Mouse (Mus musculus) thymus, postnatal 14 days (tissue): Measurements from ENCODE around the gene Smtnl2.

ENCODE experiments used
- DNase-seq: peaks from one replicate; pipeline ENCODE4 v3.0.0; 2021

Smtnl2 gene

DNA sequence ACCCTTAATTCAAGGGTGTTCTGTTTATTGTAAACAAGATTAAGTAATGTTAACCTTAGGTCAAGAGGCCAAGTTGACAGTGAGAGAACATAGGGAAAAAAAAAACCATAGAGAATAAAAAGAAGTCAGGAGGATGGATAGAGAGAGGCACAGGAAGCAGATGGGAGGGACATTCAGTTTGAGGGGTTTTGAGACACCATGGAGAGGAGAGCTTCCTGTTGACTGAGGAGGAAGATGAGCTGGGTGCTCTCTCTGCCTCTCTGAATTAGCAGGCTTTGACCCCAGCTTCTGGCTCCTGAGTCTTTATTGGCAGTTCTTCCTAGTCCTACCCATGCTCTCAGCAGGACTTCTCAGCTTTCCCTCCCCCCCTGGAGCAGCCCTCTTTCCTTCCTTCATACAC is 13.7 kb upstream of the Smtnl2 start:
- no peak for DNase-seq

DNA sequence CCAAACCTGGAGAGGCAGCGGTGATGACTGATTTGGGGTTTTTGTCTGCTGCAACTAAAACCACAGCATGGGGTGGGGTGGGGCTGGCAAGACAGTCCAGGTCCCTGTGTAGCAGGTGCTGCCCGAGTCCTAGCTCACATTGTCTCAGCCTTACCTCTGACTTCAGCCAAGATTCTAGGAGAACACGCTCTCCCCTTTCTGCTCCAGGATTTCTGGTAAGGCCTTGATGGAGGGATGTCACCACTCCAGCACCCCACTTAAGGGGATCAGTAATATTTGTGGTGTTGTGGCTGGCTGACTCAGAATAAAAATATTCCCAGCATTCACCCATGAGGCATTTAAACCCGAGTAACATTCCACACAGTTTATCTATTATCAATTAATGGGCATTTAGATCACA is 12.2 kb upstream of the Smtnl2 start:
- no peak for DNase-seq

DNA sequence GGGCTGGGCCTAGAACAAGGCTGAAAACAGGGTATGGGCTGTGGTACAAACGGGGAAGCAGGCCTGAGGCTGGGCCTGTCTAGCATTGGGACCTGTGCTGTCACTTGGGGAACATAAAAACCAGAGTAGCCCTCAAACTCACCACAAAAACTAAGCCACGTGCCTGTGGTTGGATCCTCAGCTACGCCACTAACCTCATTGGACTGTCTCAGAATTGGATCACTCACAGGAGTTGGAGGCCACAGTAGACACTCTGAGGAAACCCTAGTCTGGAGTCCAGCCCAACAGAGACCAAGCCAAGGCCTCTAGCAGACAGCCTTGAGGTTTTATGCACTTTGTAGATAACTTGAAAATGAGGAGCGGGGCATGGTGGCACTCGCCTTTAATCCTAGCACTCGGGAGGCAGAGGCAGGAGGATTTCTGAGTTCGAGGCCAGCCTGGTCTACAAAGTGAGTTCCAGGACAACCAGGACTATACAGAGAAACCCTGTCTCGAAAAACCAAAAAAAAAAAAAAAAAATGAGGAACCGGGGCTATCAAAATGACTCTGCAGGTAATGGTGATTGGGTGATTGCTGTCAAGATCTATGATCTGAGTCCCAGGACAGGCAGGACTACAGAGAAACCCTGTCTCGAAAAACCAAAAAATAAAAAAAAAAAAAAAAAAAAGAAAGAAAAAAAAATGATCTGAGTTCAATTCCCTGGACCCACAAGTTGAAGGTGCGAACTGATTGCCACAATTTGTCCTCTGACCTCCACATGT is 10.2 kb upstream of the Smtnl2 start:
- DNase-seq = no peak

DNA sequence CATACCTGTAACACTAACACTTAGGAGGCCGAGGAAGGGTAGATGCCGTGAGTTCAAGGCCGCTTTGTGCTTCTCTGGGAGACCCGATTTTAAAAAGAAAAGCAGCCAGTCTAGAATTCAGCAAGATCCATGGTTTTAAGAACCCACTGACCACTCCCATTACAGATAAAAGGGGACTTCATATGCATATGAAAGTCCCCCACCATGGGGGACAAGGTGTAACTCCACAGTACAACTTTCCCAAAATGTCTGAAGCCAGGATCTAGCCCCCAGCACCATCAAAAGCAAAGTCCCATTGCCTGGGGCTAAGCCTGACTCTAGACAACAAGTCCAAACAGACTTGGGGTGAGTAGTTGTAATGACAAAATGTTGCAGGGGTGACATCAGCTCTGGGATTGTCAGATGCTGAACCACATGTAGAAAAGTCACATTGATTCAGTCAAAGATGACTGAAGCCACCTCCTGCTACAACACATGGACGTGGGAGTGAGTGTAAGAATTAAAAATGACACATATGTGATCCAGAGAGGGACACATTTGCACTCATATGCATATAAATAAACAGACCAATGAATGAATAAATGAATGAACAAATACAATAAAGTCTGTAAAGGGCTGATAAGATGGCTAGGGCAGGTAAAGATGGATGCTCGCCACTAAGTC is 9.1 kb upstream of the Smtnl2 start:
- no peak for DNase-seq

- DNase-seq = no peak
Observed at GRCm38 (mm10) chr11:72419006-72419405, 7.5 kb upstream of the Smtnl2 start.

- DNase-seq = no peak
Observed at GRCm38 (mm10) chr11:72418227-72418626, 6.7 kb upstream of the Smtnl2 start.

- DNase-seq = no peak
Observed at GRCm38 (mm10) chr11:72417376-72417775, 5.9 kb upstream of the Smtnl2 start.

DNA sequence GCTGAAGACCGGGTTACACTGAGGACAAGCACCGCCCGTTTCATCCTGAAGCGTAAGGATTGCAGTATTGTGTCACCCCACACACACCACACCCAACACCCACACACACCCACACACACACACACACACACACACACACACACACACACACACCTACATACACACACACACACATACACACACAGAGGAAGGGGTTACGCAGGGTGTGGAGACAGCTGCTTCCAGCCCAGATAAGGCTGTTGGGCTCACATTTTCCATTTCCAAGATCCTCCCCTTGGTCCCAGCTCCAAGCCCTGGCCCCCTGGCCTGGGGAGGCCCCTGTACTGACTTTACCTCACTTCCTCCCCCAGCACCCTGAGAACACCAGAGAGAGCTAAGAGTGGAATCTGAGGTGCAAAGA is 5.2 kb upstream of the Smtnl2 start:
- no peak for DNase-seq

DNA sequence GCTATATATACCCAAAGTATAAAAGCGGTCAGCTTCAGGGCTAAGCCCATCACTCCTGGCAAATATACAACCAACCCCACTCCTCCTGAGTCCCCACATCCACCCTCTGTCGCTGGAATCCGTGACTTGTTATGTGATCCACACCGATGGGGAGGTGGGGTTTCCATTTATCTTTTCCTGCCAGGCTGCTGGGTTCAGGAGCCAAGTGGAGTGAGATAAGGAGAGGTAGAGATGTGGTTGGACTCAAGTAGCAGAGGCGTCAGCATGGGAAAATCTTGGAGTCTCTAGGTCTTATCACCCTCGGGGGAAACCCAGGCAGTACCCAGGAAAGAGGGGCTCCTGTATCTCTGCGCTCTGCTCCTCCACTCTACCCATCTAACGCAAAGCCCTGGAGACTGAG is 3.6 kb upstream of the Smtnl2 start:
- DNase-seq = no peak

DNA sequence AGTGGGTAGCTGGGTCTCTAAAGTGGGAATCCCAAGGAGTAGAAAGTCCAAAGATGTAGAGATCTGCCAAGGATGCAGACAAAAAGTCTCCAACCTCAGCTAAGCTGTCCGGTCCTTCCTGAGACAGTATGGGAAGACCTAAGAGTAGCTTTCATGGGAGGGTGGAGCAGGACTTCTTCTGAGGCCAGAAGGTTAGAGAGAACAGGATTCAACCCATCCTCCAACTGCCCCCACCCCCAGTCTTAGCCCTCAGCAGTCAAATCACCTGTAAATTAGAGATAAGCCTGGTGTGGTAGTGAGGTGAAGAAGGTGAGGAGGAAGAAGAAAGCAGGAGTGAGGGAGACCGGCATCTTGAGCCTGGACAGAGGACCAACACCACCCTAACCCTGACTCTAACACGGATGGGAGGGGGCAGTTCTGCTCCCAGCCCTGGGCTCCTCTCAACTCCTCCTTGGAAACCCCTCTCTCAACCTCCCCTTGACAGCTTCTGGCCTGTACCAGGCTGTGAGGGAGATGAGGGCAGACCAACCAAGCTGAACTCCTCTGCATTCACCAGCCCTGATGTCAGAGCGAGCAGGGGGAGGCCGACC is 2.2 kb upstream of the Smtnl2 start:
- no peak for DNase-seq

DNA sequence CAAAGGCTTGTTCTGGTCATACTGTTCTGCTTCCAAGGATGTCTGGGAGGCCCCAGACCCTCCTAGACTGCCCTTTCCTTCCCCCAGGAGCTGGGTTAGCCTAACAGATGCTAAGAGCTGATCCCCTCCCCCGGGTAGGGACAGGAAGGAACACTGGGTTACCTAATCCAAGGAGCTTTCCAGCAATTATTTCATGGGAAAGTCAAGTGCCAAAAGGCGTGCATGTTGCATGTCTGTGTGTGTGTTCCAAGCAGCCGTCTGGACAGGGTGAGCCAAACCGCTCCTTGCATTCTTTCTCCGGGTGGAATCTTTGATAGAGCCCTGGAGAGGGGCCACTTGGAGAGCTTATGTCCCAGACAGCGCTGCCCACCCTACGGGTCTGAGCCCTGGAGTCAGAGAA is 1.5 kb upstream of the Smtnl2 start:
- DNase-seq = no peak

GRCm38 (mm10) chr11:72411945-72412344 is 432 bp upstream of the Smtnl2 start:
- DNase-seq = no peak

GRCm38 (mm10) chr11:72410521-72411092 is 906 bp downstream of the Smtnl2 start:
- DNase-seq = no peak

DNA sequence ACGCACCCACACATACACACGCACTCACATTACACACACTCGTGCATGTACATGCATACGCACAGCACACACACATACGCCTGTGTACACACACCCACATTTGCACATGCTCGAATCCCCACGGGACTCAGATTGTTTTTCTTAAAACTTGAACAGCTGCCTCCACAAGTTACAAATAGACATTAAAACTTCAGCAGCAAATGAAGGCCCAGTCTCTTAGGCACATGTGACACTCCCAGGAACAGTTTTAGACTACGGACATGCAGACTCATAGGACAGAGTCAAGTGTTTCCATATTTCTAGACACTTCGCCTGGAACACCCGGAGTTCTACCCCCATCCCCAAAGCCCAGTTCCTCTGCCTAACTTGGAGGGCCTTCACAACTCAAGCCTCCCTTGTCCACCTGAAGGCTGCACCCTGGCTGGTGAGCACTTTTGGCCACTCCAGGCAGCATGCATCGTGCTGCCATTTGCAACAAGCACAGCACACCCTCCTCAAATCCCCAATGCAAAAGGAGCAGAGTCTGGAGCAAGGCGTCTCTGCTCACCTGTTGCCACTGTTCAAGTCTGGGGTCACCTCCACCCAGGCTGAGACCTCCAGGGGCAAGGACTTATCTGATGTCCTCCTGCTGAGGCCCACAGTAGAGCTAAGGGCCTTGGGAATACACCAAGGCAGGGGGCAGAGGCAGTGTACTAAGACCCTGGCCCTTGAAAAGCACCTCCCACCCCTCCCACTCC is 1.7 kb downstream of the Smtnl2 start:
- no peak for DNase-seq

DNA sequence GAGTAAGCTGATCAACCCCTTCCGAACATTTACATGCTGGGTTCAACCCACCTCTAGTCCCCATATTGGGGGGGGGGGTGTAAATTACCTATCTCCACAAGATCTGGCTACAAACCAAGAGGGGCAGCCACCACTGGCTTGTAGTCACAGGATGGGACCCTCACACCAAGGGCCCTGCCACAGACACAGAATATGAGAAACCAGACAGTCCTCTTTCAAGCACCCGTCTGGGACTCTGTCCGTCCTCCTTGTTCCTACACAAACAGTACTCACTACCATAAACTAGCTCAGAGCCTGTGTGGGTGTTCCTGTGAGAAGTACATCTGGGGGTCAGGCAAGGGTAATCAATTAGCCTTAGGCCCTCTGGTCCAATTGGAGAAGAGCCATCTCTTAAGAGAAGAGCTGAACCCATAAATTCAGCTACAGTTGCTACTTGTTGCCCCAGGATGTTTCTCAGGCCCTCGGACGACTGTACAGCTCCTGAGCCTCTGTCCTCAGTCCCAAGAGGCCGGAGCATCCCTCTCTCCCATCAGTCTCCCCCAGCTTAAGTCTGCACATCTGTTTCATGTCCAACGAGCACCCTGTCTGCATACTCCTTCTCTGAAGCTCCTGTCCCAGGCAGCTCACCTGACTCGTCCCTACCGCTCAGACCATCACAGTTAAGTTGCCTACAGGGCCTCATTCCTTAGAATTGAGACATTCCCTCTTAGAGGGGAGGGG is 2.9 kb downstream of the Smtnl2 start:
- no peak for DNase-seq

- no peak for DNase-seq
Observed at GRCm38 (mm10) chr11:72407574-72407973, 3.9 kb downstream of the Smtnl2 start.

DNA sequence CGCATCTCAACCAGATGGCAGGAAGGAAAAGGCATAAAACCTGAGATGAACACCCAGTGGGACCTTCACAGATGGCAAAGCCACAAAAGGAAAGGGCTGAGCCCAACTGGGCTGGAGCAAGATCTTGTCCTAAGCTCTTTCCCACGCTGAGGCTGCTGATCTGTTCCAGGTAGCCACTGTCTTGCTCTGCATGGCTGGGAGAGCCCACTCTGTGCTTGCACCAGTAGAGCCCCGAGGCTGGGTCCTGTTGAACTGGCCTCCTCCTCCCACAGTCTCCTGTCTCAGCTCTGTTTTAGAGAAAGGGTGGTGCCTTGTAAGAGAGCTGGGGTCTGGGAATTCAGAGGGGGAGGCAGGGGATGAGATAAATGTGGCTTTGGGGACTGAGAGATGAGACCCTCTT is 4.4 kb downstream of the Smtnl2 start:
- DNase-seq = no peak

DNA sequence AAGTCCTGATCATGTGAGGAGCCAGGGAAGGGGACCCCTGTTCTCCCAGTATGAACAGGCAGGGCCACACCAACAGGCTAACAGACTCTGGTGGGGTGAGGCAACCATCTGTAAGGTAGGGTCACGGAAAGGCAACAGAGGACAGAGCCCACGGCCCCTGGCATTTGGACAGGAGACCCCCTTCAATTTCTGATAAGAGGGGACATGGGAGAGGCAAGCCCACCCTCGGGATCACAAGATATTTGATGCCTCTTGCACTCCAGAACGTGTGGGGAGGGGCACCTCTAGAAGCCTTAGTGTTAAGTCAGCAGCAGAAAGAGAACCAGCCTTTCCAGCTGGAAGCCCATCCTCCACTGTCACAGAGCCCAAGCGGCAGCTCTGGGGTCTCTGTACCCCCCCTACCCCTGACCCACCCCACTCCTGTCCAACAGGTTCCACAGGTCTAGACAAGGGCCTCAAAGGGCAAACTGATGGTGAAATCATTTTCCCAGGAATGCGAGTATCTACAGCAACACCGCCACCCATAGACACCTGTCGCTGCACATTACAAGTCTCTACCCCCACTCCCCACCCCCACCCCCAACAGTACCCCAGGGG is 5.3 kb downstream of the Smtnl2 start:
- DNase-seq = no peak

GRCm38 (mm10) chr11:72405532-72405931 is 6.0 kb downstream of the Smtnl2 start:
- DNase-seq = no peak

DNA sequence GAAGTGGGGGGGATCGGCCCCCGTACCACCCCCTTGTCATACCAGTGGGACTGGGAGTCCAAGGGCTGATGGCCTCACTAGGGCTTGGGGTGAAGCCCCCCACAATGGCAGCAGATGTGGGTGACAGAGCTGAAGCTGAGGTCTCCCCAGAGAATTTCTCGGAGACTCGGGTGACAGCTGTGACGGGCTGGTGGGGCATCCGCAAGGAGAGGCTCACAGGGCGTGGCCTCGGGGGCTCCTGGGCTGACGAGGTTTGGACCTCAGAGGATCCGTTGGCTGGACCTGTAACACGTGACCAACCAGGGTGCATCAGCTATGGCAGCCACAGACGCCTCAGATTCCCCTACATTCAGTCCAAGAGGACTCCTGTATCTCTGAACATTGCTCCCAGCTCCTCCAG is 8.5 kb downstream of the Smtnl2 start:
- DNase-seq = no peak

DNA sequence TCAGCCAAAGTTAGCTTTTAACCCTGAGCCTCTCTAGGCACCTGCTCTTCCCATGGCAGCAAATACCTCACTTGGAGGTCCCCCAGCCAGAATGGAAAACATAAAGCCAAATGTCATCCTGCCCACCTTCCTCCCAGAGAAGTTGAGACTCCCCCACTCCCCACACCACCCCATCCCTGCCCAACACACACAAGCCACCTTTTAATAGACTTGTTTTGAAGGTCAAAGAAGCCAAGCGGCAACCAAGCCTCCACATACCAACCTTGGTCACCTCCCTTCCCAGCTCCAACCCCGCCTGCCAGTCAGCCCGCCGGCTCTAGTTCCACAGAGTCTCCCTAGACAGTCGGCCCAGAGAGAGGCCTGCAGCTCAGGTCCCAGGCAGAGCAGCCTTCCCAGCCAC is 9.5 kb downstream of the Smtnl2 start:
- no peak for DNase-seq

GRCm38 (mm10) chr11:72401068-72401467 is 10.4 kb downstream of the Smtnl2 start:
- DNase-seq = no peak
